Mouse (Mus musculus): ENCODE data around the gene Rora. TPM values are rescaled to one million over a fixed set of nuclear protein-coding genes. Genes with fewer than 3 reads are reported as not detected.

Rora gene
- polyA plus RNA-seq, 1 experiment from 2014 or later: 23.1 TPM

DNA sequence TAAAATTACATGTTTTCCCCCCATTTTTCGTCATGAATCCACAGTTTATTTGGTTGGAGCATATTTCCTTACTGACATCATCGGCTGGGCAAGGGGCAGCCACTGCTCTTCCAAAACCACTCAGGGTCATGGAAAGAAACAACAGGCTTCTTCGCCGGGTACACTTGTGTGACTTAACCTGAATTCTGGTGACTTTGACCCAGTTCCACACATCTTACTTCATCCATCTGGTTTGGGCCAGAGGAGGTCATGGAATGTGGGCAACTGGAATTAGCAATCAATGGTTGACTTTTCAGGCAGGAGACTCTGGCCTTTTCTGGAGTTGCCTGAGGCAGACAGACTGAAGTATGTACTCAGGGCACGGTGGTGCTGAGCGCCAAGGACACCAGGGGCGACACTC, 685.6 kb downstream of the Rora start:
- Histone ChIP-seq H3K36me3 (replicated peaks; ENCODE audit: insufficient read depth, low read length) (no peaks in the 10 kb centered on the region), H3K27ac (ENCODE audit: low read depth) (peak overlapping the region; percentile 81), H3K4me3 (ENCODE audit: low read depth, low read length) (no peak overlapping the region), H3K9me3 (ENCODE audit: low read length) (no peaks in the 10 kb centered on the region), H3K9ac (replicated peaks) (no peak overlapping the region), H3K27me3 (ENCODE audit: insufficient read depth, low read length) (no peaks in the 10 kb centered on the region), H3K4me1 (ENCODE audit: insufficient read depth) (peaks cover 10% of the 10 kb centered on the region), H3K4me2 (ENCODE audit: low read depth, low read length) (no peak overlapping the region)
- DNase-seq: no peak
- TF ChIP-seq EP300 (IDR thresholded peaks at IDR 0.05; ENCODE audit: low read depth) (peak; percentile 65), CTCF (IDR thresholded peaks at IDR 0.05; ENCODE audit: low read depth) (no peak)
- ATAC-seq: peak; percentile 81
- WGBS (ENCODE audit: insufficient replicate concordance): 69% methylated on average over 7 of the region's 7 CpGs

DNA sequence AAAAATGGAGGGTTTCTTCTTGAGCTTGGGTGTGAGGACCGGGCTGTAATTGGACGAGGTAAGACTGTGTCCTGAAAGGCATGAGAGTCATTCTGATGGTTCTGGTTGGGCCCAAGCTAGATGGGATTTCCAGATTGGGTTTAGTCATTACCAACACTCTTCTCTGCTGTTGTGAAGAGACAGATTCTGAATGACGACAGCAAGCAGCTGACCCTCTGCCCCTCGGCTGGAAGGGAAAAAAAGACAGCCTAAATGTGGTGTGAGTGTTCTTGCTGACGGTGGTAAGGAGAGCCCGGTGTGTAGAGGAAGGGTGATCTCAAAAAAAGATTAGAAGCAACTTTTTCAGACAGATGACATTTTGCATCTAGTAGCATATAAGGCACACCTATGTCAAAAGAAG, 686.2 kb downstream of the Rora start:
- no peaks in the 10 kb centered on the region for H3K27me3 ChIP-seq (ENCODE audit: insufficient read depth, low read length)
- H3K9ac ChIP-seq (replicated peaks): no peak overlapping the region
- peaks cover 13% of the 10 kb centered on the region for H3K4me1 ChIP-seq (ENCODE audit: insufficient read depth)
- no peak overlapping the region for H3K4me2 ChIP-seq (ENCODE audit: low read depth, low read length)
- ATAC-seq: no peak; the same call in 1 of the 2 replicates
- WGBS (ENCODE audit: insufficient replicate concordance): 75% methylated on average over 6 of the region's 6 CpGs
- TF ChIP-seq CTCF (IDR thresholded peaks at IDR 0.05; ENCODE audit: low read depth) (no peak), EP300 (IDR thresholded peaks at IDR 0.05; ENCODE audit: low read depth) (no peak)
- H3K9me3 ChIP-seq (ENCODE audit: low read length): no peaks in the 10 kb centered on the region
- H3K36me3 ChIP-seq (replicated peaks; ENCODE audit: insufficient read depth, low read length): no peaks in the 10 kb centered on the region
- no peak for DNase-seq
- H3K4me3 ChIP-seq (ENCODE audit: low read depth, low read length): no peak overlapping the region
- H3K27ac ChIP-seq (ENCODE audit: low read depth): peak overlapping the region; percentile 81

DNA sequence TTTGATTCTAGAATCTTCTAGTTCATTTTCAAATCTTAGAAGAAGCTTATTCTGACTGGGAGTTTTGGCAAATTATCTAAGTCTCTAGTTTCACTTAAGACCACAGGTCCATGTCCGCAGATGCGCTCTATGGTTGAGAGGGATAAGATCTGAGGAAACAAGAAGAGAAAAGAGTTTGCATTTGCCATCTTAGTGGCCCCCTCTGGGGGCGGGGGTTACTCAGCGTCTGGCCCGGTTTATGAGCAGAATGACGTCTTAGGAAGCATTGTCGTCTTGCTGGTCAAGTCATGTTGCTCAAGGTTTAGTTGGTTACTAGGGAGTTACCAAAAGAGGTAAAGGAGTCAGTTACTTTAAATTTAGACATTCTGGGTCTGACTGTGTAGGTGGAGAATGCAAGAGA, 686.8 kb downstream of the Rora start:
- Histone ChIP-seq H3K27me3 (ENCODE audit: insufficient read depth, low read length) (no peaks in the 10 kb centered on the region), H3K36me3 (replicated peaks; ENCODE audit: insufficient read depth, low read length) (no peaks in the 10 kb centered on the region), H3K4me2 (ENCODE audit: low read depth, low read length) (no peak overlapping the region), H3K4me3 (ENCODE audit: low read depth, low read length) (no peak overlapping the region), H3K9me3 (ENCODE audit: low read length) (no peaks in the 10 kb centered on the region), H3K27ac (ENCODE audit: low read depth) (no peak overlapping the region), H3K9ac (replicated peaks) (no peak overlapping the region), H3K4me1 (ENCODE audit: insufficient read depth) (peaks cover 12% of the 10 kb centered on the region)
- WGBS (ENCODE audit: insufficient replicate concordance): 82% methylated on average over 7 of the region's 7 CpGs
- DNase-seq (no peak), ATAC-seq (no peak)
- TF ChIP-seq EP300 (IDR thresholded peaks at IDR 0.05; ENCODE audit: low read depth): no peak
- no peak for TF ChIP-seq CTCF (IDR thresholded peaks at IDR 0.05; ENCODE audit: low read depth)

DNA sequence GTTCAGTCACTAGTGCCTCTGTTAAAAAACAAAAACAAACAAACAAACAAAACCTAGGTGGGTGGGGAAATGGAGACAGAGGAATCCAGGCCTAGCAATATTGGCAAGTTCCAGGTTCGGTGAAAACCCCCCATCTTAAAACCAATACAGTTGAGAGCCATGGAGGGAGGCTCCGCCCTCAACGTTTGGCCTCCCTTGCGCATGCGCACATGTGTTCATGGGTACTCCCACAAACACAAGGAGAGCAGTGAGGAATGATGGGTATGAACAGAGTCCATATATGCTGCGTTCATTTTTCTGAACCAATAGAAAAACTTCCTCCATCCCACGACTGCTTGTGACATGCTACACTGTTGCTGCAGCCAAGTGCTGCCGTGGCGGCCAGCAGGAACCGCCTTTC, 690.3 kb downstream of the Rora start:
- Histone ChIP-seq H3K4me3 (ENCODE audit: low read depth, low read length) (no peak overlapping the region), H3K27ac (ENCODE audit: low read depth) (no peak overlapping the region), H3K4me1 (ENCODE audit: insufficient read depth) (peaks cover 5% of the 10 kb centered on the region; the same call in 1 of the 2 replicates), H3K4me2 (ENCODE audit: low read depth, low read length) (no peak overlapping the region), H3K9ac (replicated peaks) (no peak overlapping the region), H3K27me3 (ENCODE audit: insufficient read depth, low read length) (no peaks in the 10 kb centered on the region), H3K36me3 (replicated peaks; ENCODE audit: insufficient read depth, low read length) (no peaks in the 10 kb centered on the region), H3K9me3 (ENCODE audit: low read length) (no peaks in the 10 kb centered on the region)
- 82% methylated on average over 10 of the region's 10 CpGs for WGBS (ENCODE audit: insufficient replicate concordance)
- no peak for ATAC-seq
- DNase-seq: no peak
- TF ChIP-seq CTCF (IDR thresholded peaks at IDR 0.05; ENCODE audit: low read depth) (no peak), EP300 (IDR thresholded peaks at IDR 0.05; ENCODE audit: low read depth) (no peak)

DNA sequence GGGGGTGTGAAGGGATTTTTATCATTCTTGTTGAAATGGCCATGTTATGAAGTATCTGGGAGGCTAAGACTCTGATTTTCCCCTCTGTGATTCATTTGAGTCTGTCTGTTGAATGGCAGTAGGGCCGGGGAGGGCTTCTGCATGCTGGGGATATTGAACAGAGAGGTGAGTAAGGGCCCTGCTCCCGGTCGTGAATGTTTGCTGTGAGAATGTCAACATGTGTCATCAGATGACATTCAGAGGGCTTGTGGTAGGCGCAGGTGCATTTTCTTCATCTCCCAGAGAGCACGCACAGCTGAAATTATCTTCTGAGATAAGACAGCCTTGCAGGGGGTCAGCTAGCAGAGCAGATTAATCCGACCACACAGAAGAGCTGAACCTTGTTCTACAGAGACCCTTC, 692.0 kb downstream of the Rora start:
- 50% methylated on average over 6 of the region's 6 CpGs for WGBS (ENCODE audit: insufficient replicate concordance)
- Histone ChIP-seq H3K27ac (ENCODE audit: low read depth) (peak overlapping the region; percentile 44), H3K36me3 (replicated peaks; ENCODE audit: insufficient read depth, low read length) (no peaks in the 10 kb centered on the region), H3K4me1 (ENCODE audit: insufficient read depth) (peaks cover 5% of the 10 kb centered on the region; the same call in 1 of the 2 replicates), H3K9ac (replicated peaks) (no peak overlapping the region), H3K4me2 (ENCODE audit: low read depth, low read length) (no peak overlapping the region), H3K4me3 (ENCODE audit: low read depth, low read length) (no peak overlapping the region), H3K9me3 (ENCODE audit: low read length) (no peaks in the 10 kb centered on the region), H3K27me3 (ENCODE audit: insufficient read depth, low read length) (no peaks in the 10 kb centered on the region)
- DNase-seq (no peak), ATAC-seq (peak; percentile 72)
- no peak for TF ChIP-seq CTCF (IDR thresholded peaks at IDR 0.05; ENCODE audit: low read depth)
- no peak for TF ChIP-seq EP300 (IDR thresholded peaks at IDR 0.05; ENCODE audit: low read depth)

DNA sequence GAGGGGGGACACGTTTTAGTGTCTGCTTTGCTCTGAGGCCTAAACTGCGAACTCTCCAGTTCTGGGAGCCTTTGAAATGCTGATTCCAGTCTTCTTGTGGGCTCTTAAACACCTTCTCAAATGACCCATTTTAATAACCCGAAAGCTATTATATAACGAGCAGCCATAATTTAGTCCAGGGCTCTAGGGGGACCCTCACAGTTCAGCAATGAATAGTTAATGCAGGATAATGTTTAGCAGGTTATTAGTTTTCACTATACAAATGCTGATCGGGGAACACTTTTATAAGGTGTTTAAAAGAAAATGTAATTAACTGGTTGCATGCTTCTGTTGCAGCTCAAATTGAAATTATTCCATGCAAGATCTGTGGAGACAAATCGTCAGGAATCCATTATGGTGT, 694.2 kb downstream of the Rora start:
- no peaks in the 10 kb centered on the region for H3K27me3 ChIP-seq (ENCODE audit: insufficient read depth, low read length)
- TF ChIP-seq CTCF (IDR thresholded peaks at IDR 0.05; ENCODE audit: low read depth) (no peak), EP300 (IDR thresholded peaks at IDR 0.05; ENCODE audit: low read depth) (no peak)
- peaks cover 5% of the 10 kb centered on the region; the same call in 1 of the 2 replicates for H3K4me1 ChIP-seq (ENCODE audit: insufficient read depth)
- peaks cover 4% of the 10 kb centered on the region; the same call in 1 of the 2 replicates for H3K36me3 ChIP-seq (replicated peaks; ENCODE audit: insufficient read depth, low read length)
- no peak overlapping the region for H3K27ac ChIP-seq (ENCODE audit: low read depth)
- no peak for DNase-seq
- no peak overlapping the region for H3K4me3 ChIP-seq (ENCODE audit: low read depth, low read length)
- ATAC-seq: no peak
- 76% methylated on average over 6 of the region's 6 CpGs for WGBS (ENCODE audit: insufficient replicate concordance)
- H3K9me3 ChIP-seq (ENCODE audit: low read length): no peaks in the 10 kb centered on the region
- no peak overlapping the region for H3K4me2 ChIP-seq (ENCODE audit: low read depth, low read length)
- H3K9ac ChIP-seq (replicated peaks): no peak overlapping the region

DNA sequence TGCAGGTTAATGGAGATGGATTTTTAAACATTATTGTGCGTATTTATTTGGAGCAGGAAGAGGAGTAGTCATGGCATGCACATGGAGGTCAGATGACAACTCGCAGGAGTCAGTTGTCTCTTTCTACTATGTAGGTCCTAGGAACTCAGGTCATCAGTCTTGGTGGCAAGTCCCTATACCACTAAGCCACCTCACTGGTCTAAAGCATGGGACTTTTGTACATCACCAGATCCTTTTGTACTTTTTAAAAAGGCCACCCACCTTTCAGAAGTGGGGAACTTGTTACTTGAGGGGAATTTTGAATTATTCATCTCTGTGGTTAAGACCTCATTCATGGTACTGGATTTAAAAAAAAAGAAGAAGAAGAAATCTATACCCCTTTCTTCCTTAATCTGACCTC, 696.0 kb downstream of the Rora start:
- Histone ChIP-seq H3K9ac (replicated peaks) (no peak overlapping the region), H3K4me2 (ENCODE audit: low read depth, low read length) (no peak overlapping the region), H3K27me3 (ENCODE audit: insufficient read depth, low read length) (no peaks in the 10 kb centered on the region), H3K4me1 (ENCODE audit: insufficient read depth) (peaks cover 4% of the 10 kb centered on the region; the same call in 1 of the 2 replicates), H3K9me3 (ENCODE audit: low read length) (no peaks in the 10 kb centered on the region), H3K36me3 (replicated peaks; ENCODE audit: insufficient read depth, low read length) (peaks cover 4% of the 10 kb centered on the region; the same call in 1 of the 2 replicates), H3K27ac (ENCODE audit: low read depth) (no peak overlapping the region), H3K4me3 (ENCODE audit: low read depth, low read length) (no peak overlapping the region)
- WGBS (ENCODE audit: insufficient replicate concordance): 83% methylated on average over 2 of the region's 2 CpGs
- DNase-seq (no peak), ATAC-seq (no peak)
- no peak for TF ChIP-seq EP300 (IDR thresholded peaks at IDR 0.05; ENCODE audit: low read depth)
